Mouse (Mus musculus) G1E (cell line): Measurements from ENCODE around the gene Coil.

Experiments used
- CTCF ChIP-seq: IDR thresholded peaks from 2 replicates; pipeline ENCODE4 v1.5.1; 2012; ENCODE audit warnings: low read depth, low read length, inconsistent platforms, mixed read lengths
- GATA1 ChIP-seq: IDR thresholded peaks from 2 replicates; pipeline ENCODE4 v1.6.1; 2012; ENCODE audit warnings: borderline replicate concordance, low read length, inconsistent platforms, mixed read lengths
- GATA2 ChIP-seq: IDR thresholded peaks from 2 replicates; pipeline ENCODE4 v1.6.1; 2012; ENCODE audit warnings: low read depth, low read length, inconsistent platforms, borderline replicate concordance
- POLR2AphosphoS5 ChIP-seq: IDR thresholded peaks from 2 replicates; pipeline ENCODE4 v1.6.1; 2012; ENCODE audit warnings: low read depth, low read length, inconsistent platforms; ENCODE audit not compliant: insufficient replicate concordance
- TAL1 ChIP-seq: conservative IDR thresholded peaks from 2 replicates; pipeline ENCODE4 v1.6.1; 2012; ENCODE audit warnings: low read depth, low read length, inconsistent platforms, mixed read lengths

DNA sequence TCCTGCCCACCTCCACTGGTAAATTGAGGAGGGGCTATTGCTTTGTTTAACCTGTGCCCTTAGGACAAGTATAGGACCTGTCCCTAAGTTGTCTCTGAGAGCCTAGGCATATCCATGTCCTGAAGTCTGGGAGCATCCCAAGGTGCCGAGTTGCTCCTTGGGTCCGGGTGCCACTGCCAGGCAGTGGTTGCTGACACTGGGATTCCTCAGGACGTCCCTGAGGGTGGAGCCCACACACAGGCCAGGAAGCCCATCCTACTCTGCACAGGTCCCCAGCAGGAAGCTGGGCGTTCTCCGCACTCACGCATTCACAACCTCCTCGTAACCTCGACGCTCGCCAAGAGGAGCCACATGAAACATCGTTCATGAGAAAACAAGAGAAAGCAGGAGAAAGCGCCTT is 28.6 kb upstream of the Coil start:
- TF ChIP-seq CTCF (no peak), TAL1 (no peak), GATA1 (no peak), GATA2 (no peak), POLR2AphosphoS5 (no peak)
